Mouse (Mus musculus): ENCODE measurements around the gene Fam117b.

Fam117b gene

GRCm38 (mm10) chr1:59995646-59996045 lies 82.8 kb downstream of the Fam117b start:
- DNase-seq = no peak

GRCm38 (mm10) chr1:59997352-59997751 lies 84.5 kb downstream of the Fam117b start:
- no peak for DNase-seq

- no peak for DNase-seq
Measured at GRCm38 (mm10) chr1:60000319-60000718, 87.5 kb downstream of the Fam117b start.

GRCm38 (mm10) chr1:60007337-60007736 lies 94.5 kb downstream of the Fam117b start:
- no peak for DNase-seq

- DNase-seq = no peak
Measured at GRCm38 (mm10) chr1:60008743-60009142, 95.9 kb downstream of the Fam117b start.

GRCm38 (mm10) chr1:60013779-60014178 lies 101.0 kb downstream of the Fam117b start:
- no peak for DNase-seq

GRCm38 (mm10) chr1:60015511-60015910 lies 102.7 kb downstream of the Fam117b start:
- no peak for DNase-seq

GRCm38 (mm10) chr1:60016136-60016611 lies 103.4 kb downstream of the Fam117b start:
- no peak for DNase-seq

- no peak for DNase-seq
Measured at GRCm38 (mm10) chr1:60017031-60017469, 104.2 kb downstream of the Fam117b start.

Measured in layer of hippocampus, adult 9-11 months (tissue).